Mouse (Mus musculus): Measurements from ENCODE around the gene Tspan8. TPM values are rescaled to one million over a fixed set of nuclear protein-coding genes. Genes with fewer than 3 reads are reported as not detected.

Tspan8 gene
- total RNA-seq, 2 experiments from 2014 or later: 1.8 to 2.5 TPM

- intact Hi-C loops (cut with DNase I): no loop called here
- no peak for DNase-seq
These were observed 13.1 kb downstream of the Tspan8 start for GRCm38 (mm10) chr10:115829696-115830095.

GRCm38 (mm10) chr10:115830726-115831125 is 14.1 kb downstream of the Tspan8 start:
- DNase-seq: no peak
- intact Hi-C loops (cut with DNase I): no loop called here

GRCm38 (mm10) chr10:115834017-115834416 is 17.4 kb downstream of the Tspan8 start:
- intact Hi-C loops (cut with DNase I): no loop called here
- no peak for DNase-seq

GRCm38 (mm10) chr10:115846930-115847329 is 30.3 kb downstream of the Tspan8 start:
- intact Hi-C loops (cut with DNase I): no loop called here
- DNase-seq: no peak

GRCm38 (mm10) chr10:115848511-115848910 is 31.9 kb downstream of the Tspan8 start:
- DNase-seq: no peak
- intact Hi-C loops (cut with DNase I): no loop called here

GRCm38 (mm10) chr10:115860210-115860880 is 43.7 kb downstream of the Tspan8 start:
- no peak for DNase-seq
- intact Hi-C loops (cut with DNase I): no loop called here

GRCm38 (mm10) chr10:115861967-115862366 is 45.3 kb downstream of the Tspan8 start:
- no peak for DNase-seq
- intact Hi-C loops (cut with DNase I): no loop called here

GRCm38 (mm10) chr10:115882757-115883156 is 66.1 kb downstream of the Tspan8 start:
- DNase-seq: no peak
- intact Hi-C loops (cut with DNase I): no loop called here

GRCm38 (mm10) chr10:115891924-115892323 is 75.3 kb downstream of the Tspan8 start:
- DNase-seq: peak in 1 of 2 experiments; percentile 5
- intact Hi-C loops (cut with DNase I): no loop called here

- no peak for DNase-seq
- intact Hi-C loops (cut with DNase I): no loop called here
These were observed 76.3 kb downstream of the Tspan8 start for GRCm38 (mm10) chr10:115892973-115893372.

GRCm38 (mm10) chr10:115894045-115894444 is 77.4 kb downstream of the Tspan8 start:
- intact Hi-C loops (cut with DNase I): no loop called here
- DNase-seq: no peak

GRCm38 (mm10) chr10:115896764-115897163 is 80.1 kb downstream of the Tspan8 start:
- intact Hi-C loops (cut with DNase I): no loop called here
- DNase-seq: no peak

- peak; percentile 4 for DNase-seq
- intact Hi-C loops (cut with DNase I): no loop called here
These were observed 80.6 kb downstream of the Tspan8 start for GRCm38 (mm10) chr10:115897235-115897634.

Other genes starting within 250 kb of the Tspan8 start
- gene A930009A15Rik, start 246.8 kb upstream of the Tspan8 start, total RNA-seq (2021): not detected
- gene Lgr5, start 229.1 kb upstream of the Tspan8 start, total RNA-seq (2021): under 1 TPM; 0.17 to 0.20 TPM
- gene Ptprr, start 201.4 kb downstream of the Tspan8 start, total RNA-seq (2021): 1 to 10 TPM; 1.9 TPM

Data from heart, postnatal 14 days (tissue).